In genomic region chr10:122782755-122783154, GRCm38 (mm10) we compare ENCODE assay signal across 8 mouse cellular contexts.
A peak's percentile ranks its signal among the peaks of the same experiment; 100 is the strongest.
DNase-seq lines count a peak whose midpoint lies in the region.

No protein-coding gene starts in this region.

- peak; percentile 53 for DNase-seq in adrenal gland, adult 2 months
- DNase-seq in adrenal gland, postnatal 4 days (ENCODE audit: low spot score in 2 of 2): no peak
- DNase-seq in brain, adult 2 months (ENCODE audit: low read depth, low spot score): peak; percentile 78
- DNase-seq in heart, adult 8-10 months (ENCODE audit: low spot score): peak; percentile 56
- DNase-seq in kidney, adult 9 months: peak; percentile 92
- DNase-seq in lung, postnatal 36 days: peak; percentile 50
- no peak for DNase-seq in c-Kit-positive CD71-positive TER-119-positive erythroid progenitor cells, embryonic 14.5 days (ENCODE audit: low spot score)
- no peak for DNase-seq in urinary bladder, postnatal 10 days (ENCODE audit: low spot score)

Comparison
In these comparisons a context has a peak if more than half of its experiments do, and no peak if none do; other contexts are left out.
1. DNase-seq: peak in adrenal gland, adult 2 months (single experiment), brain, adult 2 months (single experiment), heart, adult 8-10 months (single experiment), kidney, adult 9 months (single experiment) and lung, postnatal 36 days (single experiment); none in adrenal gland, postnatal 4 days (0 of 2), c-Kit-positive CD71-positive TER-119-positive erythroid progenitor cells, embryonic 14.5 days (single experiment) and urinary bladder, postnatal 10 days (single experiment).